Mouse (Mus musculus) c-Kit-positive CD71-positive TER-119-negative erythroid progenitor cells, embryonic 14.5 days (primary cell): ENCODE measurements around the gene Olfr1100.

Experiments
- DNase-seq: peaks from one replicate; pipeline ENCODE4 v3.0.0-alpha.2; 2013; ENCODE audit warnings: low read depth

Olfr1100 gene

DNA sequence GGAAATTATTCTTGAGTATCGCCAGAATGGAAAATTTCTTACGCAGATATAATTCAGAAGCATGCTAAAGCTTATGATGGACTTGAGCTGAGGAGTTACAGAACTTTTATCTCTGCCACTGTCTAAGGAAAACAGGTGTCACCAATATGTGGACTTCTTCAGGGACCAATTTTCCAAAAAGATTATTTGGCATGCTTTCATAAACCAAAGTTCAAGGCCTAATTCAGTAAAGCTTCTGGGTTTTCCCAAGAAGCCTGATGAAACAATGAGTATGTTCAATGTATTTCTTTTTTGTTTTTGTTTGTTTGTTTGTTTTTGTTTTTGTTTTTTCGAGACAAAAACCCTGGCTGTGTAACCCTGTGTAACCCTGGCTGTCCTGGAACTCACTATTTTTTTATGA lies at the start of gene Olfr1100:
TSS of gene Olfr1100 (minus strand) at position 101 of the 400 bp plus-strand sequence.
- no peak for DNase-seq

GRCm38 (mm10) chr2:87026980-87027379 lies 47.2 kb upstream of the Olfr1100 start, which contains the start of gene Olfr1104:
Gene Olfr1104 (minus strand): TSS chr2:87027080.
- DNase-seq, result no peak

DNA sequence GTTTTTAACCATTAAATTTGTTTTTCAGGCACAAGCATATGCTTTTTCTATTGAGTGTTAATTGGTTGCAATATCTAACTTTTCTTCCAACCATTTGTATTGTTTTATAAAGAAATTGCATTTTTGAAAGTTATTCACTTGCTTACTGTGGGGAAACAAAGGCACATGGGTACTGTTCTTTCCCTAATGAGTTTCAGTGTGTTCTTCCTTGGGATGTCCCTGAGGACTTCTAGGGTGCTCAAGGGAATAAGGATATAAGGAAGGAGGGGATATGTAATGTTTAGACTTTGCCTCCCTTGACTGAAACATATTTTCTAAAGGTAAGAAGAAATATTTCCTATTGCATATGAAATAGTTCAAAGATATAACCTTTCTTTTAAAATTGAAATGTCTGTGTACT lies 18.3 kb upstream of the Olfr1100 start, which contains the start of gene Olfr1102:
TSS of gene Olfr1102 (plus strand) at position 301 of the 400 bp plus-strand sequence.
- no peak for DNase-seq

GRCm38 (mm10) chr2:86991121-86991520 lies 11.4 kb upstream of the Olfr1100 start, which contains the start of gene Olfr1101:
Gene Olfr1101 (minus strand): TSS chr2:86991221.
- no peak for DNase-seq

DNA sequence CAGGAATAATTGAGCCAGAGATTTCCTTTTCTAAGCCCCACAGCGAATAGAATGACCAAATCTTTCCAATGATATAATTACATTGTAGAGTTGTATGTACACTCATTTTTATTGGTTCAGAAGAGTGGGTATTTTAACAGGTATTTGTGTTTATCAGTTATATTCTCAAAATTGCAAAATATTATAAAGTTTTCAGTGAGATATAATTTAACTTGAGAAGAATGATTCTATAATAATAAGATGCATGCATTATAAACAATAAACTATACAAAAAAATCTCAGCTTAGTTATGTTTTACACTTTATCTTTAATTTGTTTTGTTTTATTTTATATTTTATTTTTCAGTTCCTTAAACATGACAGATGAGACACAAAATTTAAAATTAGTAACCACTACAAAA lies 19.2 kb downstream of the Olfr1100 start, which contains the start of gene Olfr1099:
TSS of gene Olfr1099 (minus strand) at position 101 of the 400 bp plus-strand sequence.
- no peak for DNase-seq

DNA sequence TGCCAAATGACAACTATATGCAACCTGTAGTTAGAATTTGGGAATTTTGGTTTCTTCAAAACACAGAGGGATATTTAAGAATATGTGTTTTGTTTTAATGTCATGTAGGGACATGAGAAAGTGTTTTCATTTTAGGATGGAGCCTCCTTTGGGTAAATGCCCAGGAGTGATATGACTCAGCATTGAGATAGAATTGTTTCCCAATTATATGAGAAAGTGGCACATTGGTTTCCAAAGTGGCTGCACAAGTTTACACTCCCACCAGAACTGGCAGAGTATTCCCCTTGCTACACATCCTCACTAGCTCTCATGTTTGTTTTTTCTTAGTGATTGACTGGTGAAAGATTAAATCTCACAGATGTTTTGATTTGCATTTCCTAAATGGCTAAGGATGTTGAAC lies 53.2 kb downstream of the Olfr1100 start:
- DNase-seq, result no peak
